Mouse (Mus musculus) heart, postnatal 14 days (tissue): ENCODE measurements around the gene Spint2. TPM values are rescaled to one million over a fixed set of nuclear protein-coding genes. Genes with fewer than 3 reads are reported as not detected.

ENCODE experiments used
- DNase-seq, 2 experiments: peaks; one replicate each; pipeline ENCODE4 v3.0.0; 2021 to 2022
- intact Hi-C: fragments of 180-260 bp; cut with DNase I; formaldehyde crosslinking; loops from one replicate; pipeline ENCODE4 v1.15.1; 2025
- total RNA-seq, 2 experiments: library from RNA; stranded (reverse); gene quantifications; 2 replicates each; pipeline ENCODE4 v1.2.3; 2021

The Spint2 gene
- total RNA-seq, 2 experiments from 2014 or later, result 39.2 to 42.9 TPM

- DNase-seq, result no peak
- intact Hi-C loops, result no loop called here
These were observed 5.8 kb upstream of the Spint2 start for GRCm38 (mm10) chr7:29287481-29287880.

DNA sequence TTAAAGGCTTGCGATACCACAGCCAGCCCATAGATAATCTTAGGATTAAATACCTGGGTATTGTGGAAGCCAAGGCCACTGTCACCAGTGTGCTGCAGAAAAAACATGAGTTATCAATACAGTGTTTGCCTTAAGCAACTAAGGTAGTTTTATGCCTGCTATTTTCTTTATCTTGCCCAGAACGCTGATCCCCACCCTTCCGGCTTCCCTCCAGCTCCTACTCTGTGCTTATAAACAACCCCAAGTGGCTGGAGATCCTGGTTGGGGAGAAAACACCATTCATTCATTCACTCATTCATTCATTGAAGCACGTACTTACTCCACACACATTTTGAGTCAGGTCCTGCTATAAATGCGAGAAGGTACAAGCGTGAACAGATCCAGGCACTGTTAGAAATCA lies 2.8 kb upstream of the Spint2 start:
- no peak for DNase-seq
- intact Hi-C loops, result no loop called here

DNA sequence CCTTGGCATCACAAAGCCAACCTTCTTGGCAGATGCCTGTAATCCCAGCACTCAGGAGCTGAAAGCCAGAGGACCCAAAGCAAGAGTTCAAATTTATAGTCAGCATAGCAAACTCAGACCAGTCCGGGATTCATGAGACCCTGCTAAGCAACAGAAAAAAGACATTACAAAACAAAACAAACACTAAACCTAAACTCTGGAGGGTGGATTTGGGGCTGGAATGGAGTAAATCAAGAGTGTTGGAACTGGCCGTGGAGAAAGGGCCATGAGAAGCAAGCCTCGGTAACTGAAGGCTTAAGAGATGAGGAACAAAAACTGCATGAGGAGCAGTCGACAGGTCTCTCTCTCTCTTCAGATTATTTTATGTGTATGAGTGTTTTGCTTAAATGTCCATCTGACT lies 2.2 kb upstream of the Spint2 start:
- DNase-seq, result no peak
- intact Hi-C loops, result no loop called here

DNA sequence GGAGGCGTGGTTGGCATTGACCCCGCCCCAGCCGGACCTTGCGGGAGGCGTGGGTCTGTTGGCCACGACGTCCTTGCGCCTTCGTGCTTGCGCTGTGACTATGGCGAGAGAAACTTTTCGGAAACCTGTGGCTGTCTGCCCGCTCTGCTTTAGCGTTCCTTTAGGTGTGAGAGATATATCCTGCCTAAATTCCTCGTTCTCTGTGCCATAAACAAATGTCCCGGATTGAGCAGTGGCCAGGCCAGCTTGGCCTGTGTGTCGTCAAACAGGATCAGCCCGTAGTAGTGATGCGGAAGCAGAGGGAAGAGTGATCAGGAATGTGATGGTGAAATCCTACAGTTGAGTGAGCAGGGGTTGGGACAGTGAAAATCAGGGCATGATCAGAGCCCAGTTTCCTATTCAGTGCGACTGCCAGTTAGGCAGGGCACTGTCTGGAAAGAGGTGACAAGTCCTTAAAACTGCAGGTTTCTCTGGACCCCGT lies 402 bp upstream of the Spint2 start:
- intact Hi-C loops, result no loop called here
- no peak for DNase-seq

- intact Hi-C loops, result no loop called here
- no peak for DNase-seq
These were observed 911 bp downstream of the Spint2 start for GRCm38 (mm10) chr7:29280801-29281200.

GRCm38 (mm10) chr7:29279924-29280323 lies 1.8 kb downstream of the Spint2 start:
- DNase-seq, result no peak
- intact Hi-C loops, result no loop called here

GRCm38 (mm10) chr7:29279261-29279660 lies 2.5 kb downstream of the Spint2 start:
- DNase-seq, result no peak
- intact Hi-C loops, result no loop called here

GRCm38 (mm10) chr7:29277510-29277909 lies 4.2 kb downstream of the Spint2 start:
- intact Hi-C loops, result no loop called here
- DNase-seq, result no peak

DNA sequence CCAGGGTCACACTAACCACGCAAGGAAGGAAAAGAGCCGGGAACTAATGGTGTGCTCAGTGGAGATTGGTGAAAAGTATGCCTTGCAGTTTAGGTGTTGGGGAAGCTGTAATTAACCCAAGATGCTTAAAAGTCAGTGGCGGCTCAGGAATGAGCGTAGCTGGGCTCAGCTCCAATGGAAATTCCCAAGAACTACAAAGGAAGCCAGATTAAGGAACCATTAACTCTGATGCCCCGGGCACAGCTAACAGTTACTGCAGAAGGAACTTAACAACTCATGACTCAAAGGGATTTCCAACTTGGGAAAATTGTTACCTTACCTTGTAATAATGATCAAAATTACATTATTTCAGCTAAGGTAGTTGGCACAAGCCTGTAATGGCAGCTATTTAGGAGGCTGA lies 5.0 kb downstream of the Spint2 start:
- intact Hi-C loops, result no loop called here
- no peak for DNase-seq

DNA sequence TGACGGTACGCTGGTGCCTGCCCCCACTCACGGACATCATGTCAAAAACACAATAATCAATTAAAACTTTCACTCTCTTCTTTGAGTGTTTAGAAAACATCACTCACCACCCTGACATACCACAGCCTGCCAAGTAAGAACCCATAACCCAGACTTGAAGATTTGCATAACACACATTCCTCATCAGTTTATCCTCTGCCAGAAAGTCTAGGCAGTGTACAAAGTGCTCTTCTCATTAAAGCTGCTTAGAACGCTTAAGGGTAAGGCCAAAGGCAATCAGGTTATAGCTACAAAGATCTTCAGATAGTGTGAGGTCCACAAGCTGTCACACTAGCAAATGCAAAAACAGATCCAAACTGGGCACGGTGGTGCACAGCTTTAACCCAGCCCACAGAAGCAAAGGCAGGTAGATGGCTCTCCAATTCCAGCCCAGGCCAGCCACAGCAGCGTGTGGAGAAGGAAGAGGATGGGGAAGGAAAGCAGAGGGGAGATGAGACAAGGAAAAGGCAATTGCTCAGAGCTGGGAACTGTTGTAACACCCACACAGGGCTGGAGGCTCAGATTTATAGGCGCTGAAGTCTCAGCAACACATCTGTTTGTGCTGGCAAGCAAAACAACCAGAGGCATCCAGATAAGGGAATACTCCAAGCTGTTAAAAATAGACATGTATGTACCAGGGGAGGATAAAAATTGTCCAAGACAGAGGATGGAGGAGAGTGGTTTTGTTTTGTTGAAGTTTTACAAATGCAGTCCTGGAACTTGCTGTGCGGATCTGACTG lies 9.8 kb downstream of the Spint2 start:
- DNase-seq, result no peak
- intact Hi-C loops, result no loop called here

GRCm38 (mm10) chr7:29270445-29270844 lies 11.3 kb downstream of the Spint2 start:
- no peak for DNase-seq
- intact Hi-C loops, result no loop called here

GRCm38 (mm10) chr7:29266931-29267330 lies 14.8 kb downstream of the Spint2 start:
- DNase-seq, result no peak
- intact Hi-C loops, result no loop called here

DNA sequence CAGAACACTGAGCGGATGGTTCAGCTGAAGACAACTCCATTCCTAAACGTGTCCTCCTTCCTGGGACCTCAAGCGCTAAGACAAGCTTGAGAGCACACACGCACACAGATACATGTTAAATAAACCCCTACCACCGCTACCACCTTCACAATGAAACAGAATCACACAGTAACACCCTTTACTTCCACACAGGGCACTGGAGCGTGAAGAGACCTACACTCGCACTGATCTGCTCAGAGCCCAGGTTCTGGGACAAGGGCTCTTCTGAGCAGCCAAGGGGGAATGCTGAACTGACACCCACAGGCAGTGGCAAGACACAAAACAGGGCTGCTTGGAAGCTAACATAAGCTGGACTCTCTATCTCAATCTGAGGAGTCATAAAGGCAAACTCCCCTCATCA lies 16.1 kb downstream of the Spint2 start:
- intact Hi-C loops, result no loop called here
- DNase-seq, result no peak

- DNase-seq, result no peak
- intact Hi-C loops, result no loop called here
These were observed 17.9 kb downstream of the Spint2 start for GRCm38 (mm10) chr7:29263831-29264230.

DNA sequence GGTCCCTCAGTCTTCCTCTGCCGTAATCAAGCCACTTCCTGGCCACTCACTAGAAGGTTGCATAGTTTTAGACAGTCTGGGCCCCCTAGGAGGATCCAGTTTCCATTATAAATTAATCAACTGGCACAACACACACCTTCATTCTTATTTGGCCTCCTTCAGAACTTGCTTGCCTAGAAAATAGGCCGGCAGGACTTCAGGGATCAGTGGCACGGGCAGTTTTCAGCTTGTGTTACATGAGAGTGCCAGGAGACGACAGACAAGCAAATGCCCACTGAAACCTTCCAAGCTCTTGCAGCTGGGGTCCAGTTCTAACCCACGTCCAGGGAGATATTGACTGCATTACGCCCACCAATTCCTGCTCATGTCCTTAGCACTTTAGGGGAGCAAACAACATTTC lies 19.6 kb downstream of the Spint2 start:
- DNase-seq, result no peak
- intact Hi-C loops, result no loop called here

DNA sequence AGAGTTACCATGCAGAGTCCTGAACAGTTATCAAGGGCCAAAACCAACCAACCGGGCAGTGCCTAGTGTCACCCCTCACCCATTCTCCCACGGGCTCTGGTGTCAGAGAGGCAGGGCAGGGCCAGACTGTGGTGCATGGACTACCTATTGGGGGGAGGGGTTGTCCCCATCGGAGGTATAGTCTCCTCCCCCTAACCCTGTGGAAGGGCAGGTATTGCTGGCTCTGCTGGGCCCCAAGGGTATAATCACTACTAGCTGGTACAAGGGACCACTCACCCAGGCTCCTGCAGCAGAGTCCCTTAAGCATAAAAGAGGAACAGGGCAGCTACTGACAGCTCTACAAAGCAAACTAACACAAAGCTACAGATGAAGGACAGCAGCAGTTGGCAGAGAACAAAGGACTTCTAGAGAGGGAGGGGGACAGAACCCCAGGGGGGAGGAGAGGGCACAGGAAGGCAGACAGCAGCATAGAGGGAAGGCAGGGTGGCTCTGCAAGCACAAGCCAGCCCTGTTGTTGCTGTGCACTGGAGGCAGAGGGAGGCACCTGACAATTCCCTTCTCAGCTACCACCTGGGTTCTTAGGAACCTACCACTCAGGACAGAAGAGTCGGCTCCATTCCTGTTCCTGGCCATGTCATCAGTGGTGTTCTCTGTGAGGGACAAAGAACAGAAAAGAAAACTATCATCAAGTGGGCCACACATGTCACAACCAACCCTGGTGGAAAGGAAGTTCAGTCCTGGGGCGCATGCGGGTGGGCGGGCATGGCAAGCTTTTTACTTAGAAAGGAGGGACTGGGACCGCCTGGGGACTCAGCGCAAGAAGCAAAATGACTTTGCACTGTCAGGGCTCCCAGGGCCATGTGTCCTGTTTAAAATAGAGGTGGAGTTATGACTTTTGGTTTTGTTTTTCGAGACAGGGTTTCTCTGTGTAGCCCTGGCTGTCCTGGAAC lies 21.7 kb downstream of the Spint2 start:
- intact Hi-C loops, result no loop called here
- DNase-seq, result no peak

- DNase-seq, result no peak
- intact Hi-C loops, result no loop called here
These were observed 24.3 kb downstream of the Spint2 start for GRCm38 (mm10) chr7:29257368-29257767.

DNA sequence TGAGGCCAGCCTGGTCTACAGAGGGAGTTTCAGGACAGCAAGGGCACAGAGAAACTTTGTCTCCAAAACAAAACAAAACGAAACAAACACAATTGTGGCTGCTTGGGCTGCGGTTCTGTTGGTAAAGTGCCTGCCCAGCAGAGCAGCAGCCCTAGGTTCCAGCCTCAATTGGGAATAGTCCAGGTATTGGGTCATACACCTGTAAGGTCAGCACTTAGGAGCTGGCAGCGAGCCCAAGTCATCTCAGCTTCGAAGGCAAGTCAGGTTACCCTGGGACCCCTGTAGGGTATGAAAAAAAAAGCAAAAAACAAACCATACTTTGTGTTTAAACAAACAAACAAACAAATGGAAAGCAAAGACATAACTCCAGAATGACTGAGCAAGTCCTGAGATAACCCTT lies 25.8 kb downstream of the Spint2 start:
- intact Hi-C loops, result no loop called here
- DNase-seq, result no peak

- DNase-seq, result no peak
- intact Hi-C loops, result no loop called here
These were observed 27.9 kb downstream of the Spint2 start for GRCm38 (mm10) chr7:29253842-29254241.

DNA sequence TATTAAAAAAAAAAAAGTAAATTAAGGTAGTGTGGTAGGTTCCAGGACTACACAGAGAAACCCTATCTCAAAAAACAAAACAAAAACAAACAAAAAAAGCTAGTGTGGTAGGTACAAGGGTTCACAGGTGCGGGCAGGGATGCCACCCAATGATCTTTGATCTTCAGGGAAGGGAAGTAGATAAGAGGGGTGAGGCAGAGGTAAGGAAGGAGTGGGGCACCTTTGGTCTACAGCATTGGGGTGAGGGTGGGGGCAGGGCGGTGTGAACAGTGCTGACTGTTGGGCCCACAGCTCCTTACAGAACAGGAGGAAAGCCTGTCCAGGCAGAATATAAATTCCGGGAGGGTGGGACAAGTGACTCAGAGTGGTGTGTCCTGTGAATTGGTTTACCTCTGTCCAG lies 30.5 kb downstream of the Spint2 start:
- DNase-seq, result no peak
- intact Hi-C loops, result no loop called here

GRCm38 (mm10) chr7:29248261-29248841 lies 33.4 kb downstream of the Spint2 start, which contains the start of gene 2200002D01Rik:
Gene 2200002D01Rik (minus strand): TSS chr7:29248466.
- intact Hi-C loops, result loop anchor here (5.0 kb wide), 1 partner anchor 121 kb away; the partner anchor contains the start of gene Ryr1
- DNase-seq, result peak; percentile 37 to 40
